Mouse (Mus musculus) heart, embryonic 15.5 days (tissue): ENCODE results near the gene Mycbpap. TPM values are rescaled to one million over a fixed set of nuclear protein-coding genes. Genes with fewer than 3 reads are reported as not detected.

Source experiments
- ATAC-seq: fragments of 200-750 bp; cut with Nextera tagmentation; replicated peaks from 2 replicates; pipeline ENCODE4 v1.8.0; 2017; ENCODE audit warnings: low read depth, moderate TSS enrichment; ENCODE audit not compliant: insufficient number of reproducible peaks, insufficient read depth, low FRiP score
- H3K27ac ChIP-seq: fragments of 300-500 bp; sonication (generic); 2 replicates; pipeline ENCODE4 v1.5.1; 2015; ENCODE audit warnings: mild to moderate bottlenecking, inconsistent platforms
- H3K27me3 ChIP-seq: fragments of 300-500 bp; sonication (generic); 2 replicates; pipeline ENCODE4 v1.6.1; 2015; ENCODE audit warnings: inconsistent platforms
- H3K36me3 ChIP-seq: fragments of 300-500 bp; sonication (generic); 2 replicates; pipeline ENCODE4 v1.6.1; 2015; ENCODE audit warnings: mild to moderate bottlenecking, inconsistent platforms
- H3K4me1 ChIP-seq: fragments of 300-500 bp; sonication (generic); replicated peaks from 2 replicates; pipeline ENCODE4 v1.6.1; 2015; ENCODE audit warnings: inconsistent platforms
- H3K4me2 ChIP-seq: fragments of 300-500 bp; sonication (generic); 2 replicates; pipeline ENCODE4 v1.6.1; 2015; ENCODE audit warnings: inconsistent platforms, mild to moderate bottlenecking, moderate library complexity
- H3K4me3 ChIP-seq: fragments of 300-500 bp; sonication (generic); 2 replicates; pipeline ENCODE4 v1.5.1; 2015; ENCODE audit warnings: mild to moderate bottlenecking, inconsistent platforms
- H3K9ac ChIP-seq: fragments of 300-500 bp; sonication (generic); 2 replicates; pipeline ENCODE4 v1.6.1; 2015; ENCODE audit warnings: mild to moderate bottlenecking, inconsistent platforms
- H3K9me3 ChIP-seq: fragments of 300-500 bp; sonication (generic); replicated peaks from 2 replicates; pipeline ENCODE4 v1.6.1; 2016; ENCODE audit warnings: inconsistent platforms
- WGBS: fragments of 180-500 bp; shearing (Covaris S2); methylation state at CpG from one replicate; pipeline ENCODE4 v1.1.7; 2015; ENCODE audit warnings: mixed read lengths; 5-methylcytosine and 5-hydroxymethylcytosine counted together
- polyA plus RNA-seq: library from polyadenylated mRNA; unstranded; fragments of >200 nt; fragmentation: Nextera tagmentation; extraction: Ambion mirVana; gene quantifications from 2 replicates; pipeline ENCODE4 v1.2.1, GENCODE M21; 2015

Mycbpap gene
- polyA plus RNA-seq, 1 experiment from 2014 or later = 6.1 TPM

DNA sequence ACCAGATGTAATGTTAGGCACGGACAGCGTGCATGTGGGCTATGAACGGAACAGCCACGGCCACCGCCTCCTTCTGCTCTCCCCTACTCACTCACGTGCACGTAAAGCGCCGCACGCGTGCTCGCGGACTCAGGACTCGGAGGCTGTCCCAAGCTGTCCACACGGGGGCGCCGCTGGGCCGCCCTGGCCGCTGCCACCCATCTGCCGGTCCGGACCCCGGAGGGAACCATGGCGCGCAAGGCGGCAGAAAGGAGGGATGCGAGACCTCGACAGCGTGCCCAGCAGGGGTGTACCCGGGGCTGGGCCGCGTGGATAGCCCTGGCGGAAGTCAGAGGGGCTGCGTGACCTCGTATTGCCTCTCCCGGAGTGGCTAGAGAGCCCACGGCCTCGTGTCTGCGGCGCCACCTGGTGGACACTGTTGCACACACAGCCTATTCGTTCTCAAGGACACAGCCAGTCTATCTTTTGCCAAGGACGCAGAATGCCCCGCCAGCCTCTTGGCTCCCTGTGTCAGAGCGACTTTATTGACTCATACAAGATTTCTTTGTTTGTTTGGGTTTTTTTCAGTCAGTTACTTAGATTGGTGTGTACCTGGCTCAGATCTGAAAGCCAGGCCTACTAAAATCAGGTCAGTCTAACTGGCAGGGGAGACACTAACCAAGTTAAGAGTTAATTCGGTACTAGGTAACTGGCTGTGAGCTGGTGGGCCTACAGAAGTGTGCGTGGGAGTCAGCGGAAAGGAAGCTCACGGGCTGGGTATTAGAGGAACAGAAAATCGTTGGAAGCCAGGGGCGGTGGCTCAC, 27.5 kb upstream of the Mycbpap start, which contains the start of gene Rsad1:
Gene Rsad1, minus strand, starts transcription at position 368 of the 803 bp plus-strand sequence.
- no peaks in the 10 kb centered on the region for H3K9me3 ChIP-seq
- peaks cover 16% of the 10 kb centered on the region for H3K4me1 ChIP-seq
- no peaks in the 10 kb centered on the region for H3K36me3 ChIP-seq
- no peaks in the 10 kb centered on the region for H3K27me3 ChIP-seq
- peak; percentile 88 for ATAC-seq
- peak within 1 kb of the TSS; percentile 66 for H3K9ac ChIP-seq
- peak within 1 kb of the TSS; percentile 88 for H3K27ac ChIP-seq
- 4% methylated on average over 49 of the region's 49 CpGs for WGBS
- peak within 1 kb of the TSS; percentile 57 for H3K4me3 ChIP-seq
- peak within 1 kb of the TSS; percentile 83 for H3K4me2 ChIP-seq

DNA sequence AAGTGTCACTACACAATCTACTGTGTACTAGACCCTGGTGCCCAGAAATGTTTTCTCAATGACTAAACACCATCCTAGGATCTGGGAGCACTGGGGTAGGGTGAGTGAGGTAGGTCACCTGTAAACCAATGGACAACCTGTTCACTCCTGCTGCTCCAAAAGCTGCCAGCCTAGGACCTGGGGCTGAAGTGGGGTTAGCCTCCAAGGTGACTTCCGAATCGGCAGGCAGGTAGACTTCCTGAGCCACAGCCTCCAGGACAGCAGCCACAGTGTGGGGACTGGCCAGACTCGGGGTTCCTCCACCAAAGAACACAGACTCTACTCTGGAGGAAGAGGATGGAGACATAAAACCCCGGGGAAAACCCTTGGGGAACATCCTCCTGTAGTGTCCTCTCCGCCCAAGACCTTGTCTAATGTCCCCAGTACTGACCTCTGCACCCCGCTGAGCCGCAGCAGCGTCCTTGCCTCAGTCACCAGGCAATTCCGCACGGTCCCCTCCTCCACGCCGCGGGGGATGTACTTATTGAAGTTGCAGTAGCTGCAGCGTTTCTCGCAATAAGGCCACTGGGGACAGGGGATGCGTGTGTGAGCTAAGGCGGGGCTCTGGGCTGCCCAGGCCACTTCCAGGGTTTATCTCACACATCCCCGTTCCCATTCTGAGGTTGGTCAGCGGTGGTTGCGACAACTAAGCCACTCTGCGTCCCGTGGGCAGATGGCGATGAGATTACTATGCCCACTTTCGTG, 26.7 kb upstream of the Mycbpap start:
- Histone ChIP-seq H3K4me1 (peaks cover 20% of the 10 kb centered on the region), H3K9ac (peak overlapping the region; percentile 66), H3K27ac (peak overlapping the region; percentile 88), H3K4me3 (peak overlapping the region; percentile 57), H3K4me2 (peak overlapping the region; percentile 83), H3K9me3 (no peaks in the 10 kb centered on the region), H3K27me3 (no peaks in the 10 kb centered on the region), H3K36me3 (no peaks in the 10 kb centered on the region)
- WGBS = 10% methylated on average over 24 of the region's 24 CpGs
- ATAC-seq = peak; percentile 7; the same call in 1 of the 2 replicates

DNA sequence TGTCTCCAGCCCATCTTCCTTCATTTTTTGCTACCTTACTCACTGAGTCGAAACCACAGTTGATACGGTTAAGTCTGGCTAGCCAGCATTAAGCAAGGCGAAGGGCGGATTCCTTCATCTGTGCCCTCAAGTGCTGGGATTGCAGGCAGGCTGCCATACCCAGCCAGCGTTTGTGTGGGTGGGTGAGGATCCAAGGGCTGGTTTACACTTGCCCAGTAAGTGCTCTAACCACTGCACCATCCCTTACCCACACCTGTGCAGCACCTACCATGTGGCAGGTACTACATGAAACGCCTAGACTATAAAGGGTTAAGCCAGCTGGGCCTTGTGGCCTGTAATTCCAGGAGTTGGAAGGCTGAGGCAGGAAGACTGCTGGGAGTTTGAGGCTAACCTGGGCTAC, 25.7 kb upstream of the Mycbpap start:
- no peaks in the 10 kb centered on the region for H3K9me3 ChIP-seq
- peaks cover 20% of the 10 kb centered on the region for H3K4me1 ChIP-seq
- H3K4me3 ChIP-seq = no peak overlapping the region
- ATAC-seq = no peak
- H3K9ac ChIP-seq = no peak overlapping the region
- H3K27me3 ChIP-seq = no peaks in the 10 kb centered on the region
- H3K36me3 ChIP-seq = no peaks in the 10 kb centered on the region
- H3K4me2 ChIP-seq = no peak overlapping the region
- H3K27ac ChIP-seq = no peak overlapping the region
- 89% methylated on average over 6 of the region's 6 CpGs for WGBS

DNA sequence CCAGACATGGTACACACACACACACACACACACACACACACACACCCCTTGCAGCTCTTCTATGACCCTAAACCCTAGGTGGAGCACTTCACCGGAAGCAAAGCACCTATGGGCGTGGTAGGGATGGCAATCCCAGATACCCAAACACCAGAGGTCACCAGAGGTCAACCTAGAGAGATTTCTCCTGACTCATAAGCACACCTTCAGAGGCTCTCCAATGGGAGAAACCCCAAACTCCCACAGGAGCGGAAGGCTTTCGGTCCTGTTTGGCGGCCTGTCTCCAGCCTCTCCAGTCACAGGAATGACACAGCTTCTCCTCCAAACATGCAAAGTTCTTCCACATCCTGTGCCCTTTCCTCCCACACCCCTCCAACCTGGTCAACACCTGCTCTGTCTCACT, 24.8 kb upstream of the Mycbpap start:
- H3K27me3 ChIP-seq = no peaks in the 10 kb centered on the region
- peaks cover 20% of the 10 kb centered on the region for H3K4me1 ChIP-seq
- H3K4me2 ChIP-seq = no peak overlapping the region
- H3K9me3 ChIP-seq = no peaks in the 10 kb centered on the region
- 98% methylated on average over 5 of the region's 5 CpGs for WGBS
- no peak overlapping the region for H3K9ac ChIP-seq
- no peak overlapping the region for H3K27ac ChIP-seq
- H3K4me3 ChIP-seq = no peak overlapping the region
- H3K36me3 ChIP-seq = no peaks in the 10 kb centered on the region
- no peak for ATAC-seq

DNA sequence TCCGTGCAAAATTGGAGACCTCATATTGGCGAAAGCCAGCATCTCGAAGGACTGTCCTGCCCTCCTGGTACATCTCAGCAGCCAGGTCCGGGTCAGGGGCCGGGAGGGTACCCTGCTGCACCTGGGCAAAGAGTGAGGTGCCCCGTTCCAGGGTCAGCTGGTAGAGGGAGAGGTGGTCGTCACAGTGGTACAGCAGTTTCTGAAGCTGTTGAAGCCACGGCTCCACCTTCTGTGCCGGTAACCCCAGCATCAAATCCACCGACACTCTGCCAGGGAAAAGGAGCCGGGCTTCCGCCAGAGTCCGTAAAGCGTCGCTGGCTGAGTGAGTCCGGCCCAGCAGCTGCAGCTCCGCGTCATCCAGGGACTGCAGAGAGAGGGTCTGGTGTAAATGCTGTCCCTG, 22.9 kb upstream of the Mycbpap start:
- Histone ChIP-seq H3K4me1 (peaks cover 17% of the 10 kb centered on the region), H3K4me2 (peak overlapping the region; percentile 47), H3K9ac (no peak overlapping the region), H3K9me3 (no peaks in the 10 kb centered on the region), H3K4me3 (peak overlapping the region; percentile 18), H3K27me3 (no peaks in the 10 kb centered on the region), H3K27ac (no peak overlapping the region), H3K36me3 (no peaks in the 10 kb centered on the region)
- WGBS = 47% methylated on average over 18 of the region's 18 CpGs
- no peak for ATAC-seq

DNA sequence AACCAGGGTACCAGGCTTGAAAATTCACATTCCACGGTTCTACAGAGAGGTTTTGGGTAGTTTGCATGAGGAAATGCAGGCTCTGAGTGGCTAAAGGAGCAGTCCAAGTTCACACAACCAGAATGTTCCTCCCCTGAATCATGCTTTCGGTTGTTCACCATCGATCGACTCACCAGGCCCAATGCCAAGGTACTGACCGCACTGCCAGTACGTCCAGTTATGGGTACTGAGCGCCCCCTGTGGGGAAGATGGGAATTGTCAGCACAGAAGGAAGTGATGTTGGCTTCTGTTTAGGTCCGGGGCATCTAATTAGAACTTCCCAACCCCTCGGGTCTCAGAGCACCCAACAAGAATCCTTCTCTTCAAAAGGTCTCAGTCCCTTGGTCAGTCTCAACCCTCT, 22.4 kb upstream of the Mycbpap start:
- Histone ChIP-seq H3K27ac (no peak overlapping the region), H3K9me3 (no peaks in the 10 kb centered on the region), H3K4me2 (peak overlapping the region; percentile 47), H3K4me3 (peak overlapping the region; percentile 18), H3K9ac (0 out of 2 replicates have a peak overlapping the region, but pooled peaks have one; percentile 4), H3K4me1 (peaks cover 15% of the 10 kb centered on the region), H3K27me3 (no peaks in the 10 kb centered on the region), H3K36me3 (no peaks in the 10 kb centered on the region)
- 0 out of 2 replicates have a peak, but pooled peaks have one; percentile 21 for ATAC-seq
- 18% methylated on average over 9 of the region's 9 CpGs for WGBS

DNA sequence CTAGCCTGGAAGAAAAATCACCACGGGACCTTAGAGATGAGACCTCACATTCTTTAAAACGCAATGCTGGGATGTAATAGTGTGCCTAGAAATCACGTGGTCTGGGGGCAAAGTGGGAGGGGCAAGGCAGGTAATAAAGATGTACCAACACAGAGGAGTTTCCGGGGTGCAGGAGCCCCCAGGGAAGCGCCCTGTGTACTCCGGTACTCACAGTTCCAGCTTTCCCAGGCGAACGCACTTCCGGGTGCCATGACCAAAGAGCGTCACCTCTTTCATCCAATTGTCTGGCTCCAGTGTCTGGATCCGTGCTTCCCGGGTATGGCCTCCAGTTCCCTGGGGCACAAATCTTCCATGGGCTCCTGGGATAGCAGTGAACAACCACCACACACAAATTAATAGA, 21.8 kb upstream of the Mycbpap start:
- H3K9me3 ChIP-seq = no peaks in the 10 kb centered on the region
- H3K4me3 ChIP-seq = no peak overlapping the region
- H3K9ac ChIP-seq = no peak overlapping the region
- H3K27me3 ChIP-seq = no peaks in the 10 kb centered on the region
- no peak overlapping the region for H3K27ac ChIP-seq
- H3K36me3 ChIP-seq = no peaks in the 10 kb centered on the region
- ATAC-seq = no peak
- 84% methylated on average over 12 of the region's 12 CpGs for WGBS
- H3K4me1 ChIP-seq = peaks cover 14% of the 10 kb centered on the region
- H3K4me2 ChIP-seq = no peak overlapping the region

DNA sequence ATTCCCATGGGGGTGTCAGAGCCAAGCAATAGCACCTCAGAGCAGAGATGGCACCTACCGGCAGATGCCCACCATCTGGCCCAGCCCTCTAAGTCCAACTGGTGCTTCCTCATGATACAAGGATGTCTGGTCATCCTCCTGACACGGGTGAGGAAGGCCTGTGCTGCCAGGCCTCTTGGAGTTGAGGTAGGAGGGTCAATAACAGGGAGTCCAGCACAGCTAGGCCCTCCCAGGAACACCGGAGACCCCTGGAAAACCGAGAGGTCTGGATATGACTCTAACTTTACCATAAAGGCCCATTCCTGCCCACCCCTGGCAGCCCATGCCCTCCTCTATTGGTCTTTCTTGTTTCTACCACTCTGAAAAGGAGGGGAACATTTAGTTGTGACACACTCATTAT, 20.9 kb upstream of the Mycbpap start:
- no peak for ATAC-seq
- no peaks in the 10 kb centered on the region for H3K9me3 ChIP-seq
- no peak overlapping the region for H3K4me2 ChIP-seq
- H3K4me3 ChIP-seq = no peak overlapping the region
- H3K4me1 ChIP-seq = peaks cover 9% of the 10 kb centered on the region
- H3K27ac ChIP-seq = no peak overlapping the region
- WGBS = 86% methylated on average over 4 of the region's 4 CpGs
- H3K36me3 ChIP-seq = no peaks in the 10 kb centered on the region
- H3K27me3 ChIP-seq = no peaks in the 10 kb centered on the region
- H3K9ac ChIP-seq = no peak overlapping the region

DNA sequence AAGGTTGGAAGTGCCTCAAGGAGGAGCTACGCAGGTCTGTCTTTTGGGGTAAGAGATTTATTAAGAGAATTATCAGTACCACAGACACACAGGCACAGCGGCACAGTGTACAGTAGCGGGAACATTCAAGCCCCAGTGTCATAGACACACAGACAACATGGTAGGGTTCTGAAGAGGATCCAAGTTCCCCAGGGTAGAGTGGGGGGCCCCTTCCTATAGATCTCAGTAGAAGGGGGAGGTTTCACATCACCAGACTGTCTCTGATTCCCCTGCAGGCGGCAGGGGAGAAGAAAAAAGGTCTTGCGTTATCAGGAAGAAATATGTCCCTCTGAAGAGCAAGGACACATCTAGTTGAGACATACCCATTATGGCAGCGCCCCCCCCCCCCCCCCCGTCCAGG, 18.2 kb upstream of the Mycbpap start:
- H3K4me2 ChIP-seq = no peak overlapping the region
- H3K4me3 ChIP-seq = no peak overlapping the region
- ATAC-seq = no peak
- no peak overlapping the region for H3K27ac ChIP-seq
- WGBS = 81% methylated on average over 7 of the region's 7 CpGs
- peaks cover 9% of the 10 kb centered on the region for H3K4me1 ChIP-seq
- no peaks in the 10 kb centered on the region for H3K9me3 ChIP-seq
- no peaks in the 10 kb centered on the region for H3K36me3 ChIP-seq
- H3K9ac ChIP-seq = no peak overlapping the region
- H3K27me3 ChIP-seq = no peaks in the 10 kb centered on the region

DNA sequence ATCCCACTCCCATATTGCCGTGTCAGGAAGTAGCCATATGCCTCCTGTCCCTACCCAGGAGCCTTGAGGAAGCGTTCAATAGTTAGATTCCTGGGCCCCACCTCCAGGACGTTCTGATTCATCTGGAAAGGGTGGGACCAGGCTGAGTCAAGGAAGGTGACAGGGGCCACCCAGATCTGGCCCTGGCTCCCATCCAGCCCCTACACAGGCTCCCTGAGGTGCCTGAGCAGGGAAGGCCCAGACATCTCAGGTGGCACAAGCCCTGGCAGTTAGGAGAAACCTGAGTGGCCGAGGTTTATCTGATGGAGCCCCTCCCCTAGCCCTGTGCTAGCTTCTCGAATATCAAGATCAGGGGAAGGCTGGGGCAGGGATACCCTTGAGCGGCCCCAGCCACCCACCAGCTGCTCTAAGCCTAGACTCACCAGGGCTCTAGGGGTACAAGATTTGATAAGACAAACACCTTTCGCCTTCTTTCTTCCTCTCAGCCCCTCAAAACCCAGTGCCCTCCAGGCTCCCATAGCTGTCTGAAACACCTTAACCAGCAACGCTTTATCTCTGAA, 17.3 kb upstream of the Mycbpap start:
- 57% methylated on average over 8 of the region's 8 CpGs for WGBS
- H3K4me2 ChIP-seq = no peak overlapping the region

DNA sequence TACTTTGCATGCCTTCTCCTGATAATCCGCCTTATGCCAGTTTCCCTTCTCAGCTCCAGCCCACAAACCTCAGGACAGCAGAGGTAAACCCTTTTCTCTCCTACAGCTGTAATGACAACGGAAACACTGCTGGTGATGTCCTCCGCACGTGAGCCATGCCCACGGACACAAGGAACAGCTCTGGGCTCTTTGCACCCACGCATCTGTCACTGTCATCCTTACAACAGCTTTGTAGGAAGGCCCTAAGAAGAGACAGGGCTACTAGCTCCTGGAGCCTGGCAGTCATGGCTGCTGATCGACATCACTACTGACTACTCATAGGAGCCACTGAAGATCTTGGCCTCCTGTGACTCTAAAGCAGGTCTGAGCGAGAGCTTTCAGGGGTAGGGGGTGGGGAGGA, 11.6 kb upstream of the Mycbpap start:
- WGBS = 72% methylated on average over 8 of the region's 8 CpGs
- Histone ChIP-seq H3K4me1 (no peaks in the 10 kb centered on the region), H3K36me3 (no peaks in the 10 kb centered on the region), H3K4me2 (no peak overlapping the region), H3K4me3 (no peak overlapping the region), H3K9me3 (no peaks in the 10 kb centered on the region), H3K27me3 (no peaks in the 10 kb centered on the region), H3K9ac (no peak overlapping the region), H3K27ac (no peak overlapping the region)
- ATAC-seq = no peak

More for the DNA sequence above, 17.3 kb upstream of the Mycbpap start:
- H3K27me3 ChIP-seq = no peaks in the 10 kb centered on the region
- H3K27ac ChIP-seq = no peak overlapping the region
- H3K36me3 ChIP-seq = no peaks in the 10 kb centered on the region
- no peak overlapping the region for H3K9ac ChIP-seq
- H3K4me1 ChIP-seq = peaks cover 2% of the 10 kb centered on the region
- no peak for ATAC-seq
- no peak overlapping the region for H3K4me3 ChIP-seq
- H3K9me3 ChIP-seq = no peaks in the 10 kb centered on the region
